Mouse (Mus musculus) midbrain, embryonic 11.5 days (tissue): ENCODE results near the gene Chd2. TPM values are rescaled to one million over a fixed set of nuclear protein-coding genes. Genes with fewer than 3 reads are reported as not detected.
A peak's percentile ranks its signal among the peaks of the same experiment; 100 is the strongest.

Source experiments
- ATAC-seq: fragments of 200-750 bp; cut with Nextera tagmentation; 2 replicates; pipeline ENCODE4 v1.8.0; 2017; ENCODE audit warnings: moderate TSS enrichment, moderate library complexity; ENCODE audit not compliant: low FRiP score
- DNase-seq: peaks from one replicate; pipeline ENCODE4 v3.0.0; 2015; ENCODE audit warnings: low spot score; ENCODE audit errors: missing footprints
- H3K27ac ChIP-seq: fragments of 300-500 bp; sonication (generic); 2 replicates; pipeline ENCODE4 v1.5.1; 2014; ENCODE audit warnings: low read depth, low read length
- H3K27me3 ChIP-seq: fragments of 300-500 bp; sonication (generic); 2 replicates; pipeline ENCODE4 v1.6.1; 2014; ENCODE audit warnings: mild to moderate bottlenecking, low read length, moderate library complexity, mixed read lengths; ENCODE audit not compliant: control insufficient read depth, insufficient read depth
- H3K36me3 ChIP-seq: fragments of 300-500 bp; sonication (generic); 2 replicates; pipeline ENCODE4 v1.6.1; 2014; ENCODE audit warnings: mild to moderate bottlenecking, low read length, moderate library complexity, mixed read lengths; ENCODE audit not compliant: control insufficient read depth, insufficient read depth
- H3K4me1 ChIP-seq: fragments of 300-500 bp; sonication (generic); 2 replicates; pipeline ENCODE4 v1.6.1; 2014; ENCODE audit warnings: low read length; ENCODE audit not compliant: control insufficient read depth, insufficient read depth
- H3K4me2 ChIP-seq: fragments of 300-500 bp; sonication (generic); 2 replicates; pipeline ENCODE4 v1.6.1; 2014; ENCODE audit warnings: mild to moderate bottlenecking, moderate library complexity
- H3K4me3 ChIP-seq: fragments of 300-500 bp; sonication (generic); 2 replicates; pipeline ENCODE4 v1.5.1; 2014; ENCODE audit warnings: low read depth, low read length
- H3K9ac ChIP-seq: fragments of 300-500 bp; sonication (generic); 2 replicates; pipeline ENCODE4 v1.6.1; 2014; ENCODE audit warnings: low read length
- H3K9me3 ChIP-seq: fragments of 300-500 bp; sonication (generic); 2 replicates; pipeline ENCODE4 v1.6.1; 2016; ENCODE audit warnings: low read length; ENCODE audit not compliant: control insufficient read depth
- WGBS: fragments of 180-500 bp; shearing (Covaris S2); extraction: QIAGEN DNeasy Blood & Tissue Kit; methylation state at CpG from one replicate; pipeline ENCODE4 v1.1.7; 2014; 5-methylcytosine and 5-hydroxymethylcytosine counted together
- polyA plus RNA-seq: library from polyadenylated mRNA; unstranded; fragments of >200 nt; fragmentation: Nextera tagmentation; extraction: Ambion mirVana; gene quantifications from 2 replicates; pipeline ENCODE4 v1.2.1, GENCODE M21; 2014

The Chd2 gene
- polyA plus RNA-seq, 1 experiment from 2014 or later = 41.7 TPM

- DNase-seq (peak; percentile 97), ATAC-seq (peak; percentile 41)
- no peak overlapping the region for H3K4me2 ChIP-seq
- no peak overlapping the region for H3K4me3 ChIP-seq
- peaks cover 52% of the 10 kb centered on the region for H3K4me1 ChIP-seq
- no peaks in the 10 kb centered on the region for H3K9me3 ChIP-seq
- no peak overlapping the region for H3K9ac ChIP-seq
- H3K27ac ChIP-seq = peak overlapping the region; percentile 48
- H3K36me3 ChIP-seq = peaks cover 19% of the 10 kb centered on the region
- H3K27me3 ChIP-seq = no peaks in the 10 kb centered on the region
- 27% methylated on average over 12 of the region's 12 CpGs for WGBS
Measured at GRCm38 (mm10) chr7:73422223-73423113, 119.2 kb downstream of the Chd2 start.

GRCm38 (mm10) chr7:73421278-73422015 is 120.2 kb downstream of the Chd2 start:
- Histone ChIP-seq H3K9ac (0 out of 2 replicates have a peak overlapping the region, but pooled peaks have one; percentile 12), H3K4me3 (no peak overlapping the region), H3K27ac (peak overlapping the region; percentile 48; the same call in 1 of the 2 replicates), H3K9me3 (no peaks in the 10 kb centered on the region), H3K4me1 (peaks cover 52% of the 10 kb centered on the region), H3K36me3 (peaks cover 23% of the 10 kb centered on the region), H3K4me2 (no peak overlapping the region), H3K27me3 (no peaks in the 10 kb centered on the region)
- DNase-seq = no peak
- WGBS = 64% methylated on average over 9 of the region's 9 CpGs
- no peak for ATAC-seq

GRCm38 (mm10) chr7:73420827-73421226 is 120.8 kb downstream of the Chd2 start:
- H3K27ac ChIP-seq = peak overlapping the region; percentile 45; the same call in 1 of the 2 replicates
- H3K4me3 ChIP-seq = no peak overlapping the region
- no peaks in the 10 kb centered on the region for H3K27me3 ChIP-seq
- peak overlapping the region; percentile 12; the same call in 1 of the 2 replicates for H3K9ac ChIP-seq
- 45% methylated on average over 5 of the region's 5 CpGs for WGBS
- peaks cover 54% of the 10 kb centered on the region for H3K4me1 ChIP-seq
- DNase-seq (no peak), ATAC-seq (no peak)
- no peak overlapping the region for H3K4me2 ChIP-seq
- H3K9me3 ChIP-seq = no peaks in the 10 kb centered on the region
- H3K36me3 ChIP-seq = peaks cover 26% of the 10 kb centered on the region

- no peak overlapping the region for H3K4me3 ChIP-seq
- no peaks in the 10 kb centered on the region for H3K9me3 ChIP-seq
- no peaks in the 10 kb centered on the region for H3K27me3 ChIP-seq
- DNase-seq (no peak), ATAC-seq (peak; percentile 8; the same call in 1 of the 2 replicates)
- H3K36me3 ChIP-seq = peaks cover 26% of the 10 kb centered on the region
- peaks cover 50% of the 10 kb centered on the region for H3K4me1 ChIP-seq
- no peak overlapping the region for H3K4me2 ChIP-seq
- WGBS = 30% methylated on average over 7 of the region's 7 CpGs
- H3K27ac ChIP-seq = peak overlapping the region; percentile 36; the same call in 1 of the 2 replicates
- H3K9ac ChIP-seq = no peak overlapping the region
Measured at GRCm38 (mm10) chr7:73419375-73419774, 122.3 kb downstream of the Chd2 start.

GRCm38 (mm10) chr7:73414192-73414591 is 127.4 kb downstream of the Chd2 start:
- Histone ChIP-seq H3K27me3 (no peaks in the 10 kb centered on the region), H3K4me1 (peaks cover 25% of the 10 kb centered on the region), H3K4me3 (no peak overlapping the region), H3K9ac (no peak overlapping the region), H3K27ac (no peak overlapping the region), H3K4me2 (no peak overlapping the region), H3K9me3 (no peaks in the 10 kb centered on the region), H3K36me3 (peaks cover 54% of the 10 kb centered on the region)
- WGBS = 91% methylated on average over 14 of the region's 14 CpGs
- ATAC-seq = no peak
- DNase-seq = no peak

GRCm38 (mm10) chr7:73412419-73412818 is 129.2 kb downstream of the Chd2 start:
- H3K9me3 ChIP-seq = no peaks in the 10 kb centered on the region
- ATAC-seq = no peak
- H3K27ac ChIP-seq = no peak overlapping the region
- no peak overlapping the region for H3K9ac ChIP-seq
- H3K4me2 ChIP-seq = no peak overlapping the region
- DNase-seq = no peak
- no peaks in the 10 kb centered on the region for H3K27me3 ChIP-seq
- peaks cover 8% of the 10 kb centered on the region; the same call in 1 of the 2 replicates for H3K4me1 ChIP-seq
- H3K4me3 ChIP-seq = no peak overlapping the region
- H3K36me3 ChIP-seq = peaks cover 43% of the 10 kb centered on the region
- WGBS = 86% methylated on average over 7 of the region's 7 CpGs

GRCm38 (mm10) chr7:73411986-73412385 is 129.6 kb downstream of the Chd2 start:
- Histone ChIP-seq H3K27ac (no peak overlapping the region; the same call in 1 of the 2 replicates), H3K9me3 (no peaks in the 10 kb centered on the region), H3K4me3 (no peak overlapping the region), H3K4me2 (no peak overlapping the region), H3K36me3 (peaks cover 40% of the 10 kb centered on the region), H3K27me3 (no peaks in the 10 kb centered on the region), H3K4me1 (peaks cover 8% of the 10 kb centered on the region; the same call in 1 of the 2 replicates), H3K9ac (no peak overlapping the region)
- WGBS = 94% methylated on average over 4 of the region's 4 CpGs
- no peak for ATAC-seq
- no peak for DNase-seq

GRCm38 (mm10) chr7:73411523-73411922 is 130.1 kb downstream of the Chd2 start:
- no peak overlapping the region for H3K4me3 ChIP-seq
- peaks cover 43% of the 10 kb centered on the region for H3K36me3 ChIP-seq
- no peak for ATAC-seq
- peaks cover 8% of the 10 kb centered on the region; the same call in 1 of the 2 replicates for H3K4me1 ChIP-seq
- no peaks in the 10 kb centered on the region for H3K27me3 ChIP-seq
- 62% methylated on average over 7 of the region's 7 CpGs for WGBS
- H3K9me3 ChIP-seq = no peaks in the 10 kb centered on the region
- H3K27ac ChIP-seq = no peak overlapping the region; the same call in 1 of the 2 replicates
- DNase-seq = no peak
- no peak overlapping the region for H3K9ac ChIP-seq
- no peak overlapping the region for H3K4me2 ChIP-seq
